Mouse (Mus musculus): ENCODE results near the gene Ctnnbl1.

DNA sequence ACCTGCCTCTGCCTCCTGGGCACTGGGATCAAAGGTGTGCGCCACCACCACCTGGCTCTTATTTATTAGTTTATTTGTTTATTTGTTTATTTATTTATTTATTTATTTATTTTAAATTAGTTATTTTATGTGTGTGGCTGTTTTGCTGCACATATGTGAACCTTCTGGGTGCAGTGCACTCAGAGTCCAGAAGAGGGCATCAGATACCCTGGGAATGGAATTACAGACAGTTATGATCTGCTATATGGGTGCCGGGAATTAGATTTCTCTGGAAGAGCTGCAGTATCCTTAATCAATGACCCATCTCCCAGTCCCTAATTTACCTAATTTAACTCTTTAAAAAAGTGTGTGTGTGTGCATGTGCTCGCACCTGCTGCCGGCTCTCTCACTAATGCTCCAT, 8.5 kb downstream of the Ctnnbl1 start:
- no peak for TF ChIP-seq GATA1 (IDR thresholded peaks at IDR 0.05; ENCODE audit: low read length)
- TF ChIP-seq TAL1 (IDR thresholded peaks at IDR 0.05; ENCODE audit: low read length), result no peak

Measured in erythroblast, embryonic 14.5 days (primary cell).